In the genomic region with DNA sequence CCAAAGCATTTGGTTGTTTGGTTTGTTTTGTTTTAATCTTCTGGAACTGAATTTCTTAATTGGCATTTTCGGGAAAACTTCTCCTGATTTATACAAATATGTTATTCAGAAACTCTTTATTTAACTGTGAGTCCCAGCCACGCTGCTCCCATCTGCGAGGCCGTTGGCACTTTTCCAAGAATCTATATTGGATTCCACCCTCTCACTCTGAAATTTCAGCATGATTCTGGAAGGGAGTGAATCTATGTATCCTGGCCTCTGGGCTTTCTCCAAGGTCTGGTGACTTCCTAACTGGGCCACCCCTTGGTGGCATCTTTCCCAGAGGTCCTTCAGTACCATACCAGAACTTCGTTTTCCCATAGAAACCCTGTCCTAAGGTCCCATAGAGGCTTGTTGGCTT, we compare ENCODE assay signal across 10 mouse cellular contexts. TPM values are rescaled to one million over a fixed set of nuclear protein-coding genes. Genes with fewer than 3 reads are reported as not detected.
DNase-seq lines count a peak whose midpoint lies in the region; ATAC-seq and TF ChIP-seq lines count a peak whose summit lies in the region.
"Had no signal": no experiment of that assay in that cellular context is flagged by ENCODE, and none has a peak within 500 bp of the region (broad histone marks: within the 10 kb centered on the region; RNA-seq: fewer than 3 reads in every experiment).

No protein-coding gene starts in this region.

- no peak for DNase-seq in embryonic facial prominence, embryonic 10.5 days (ENCODE audit: low spot score)
- peak; percentile 88 for DNase-seq in lung, embryonic 14.5 days
- DNase-seq in lung, adult 18-20 months = no peak
- peak; percentile 56 to 64 for DNase-seq in left cerebral cortex, adult 18-20 months (ENCODE audit: low spot score in 2 of 2)
- no peak for DNase-seq in thymus, postnatal 10 days (ENCODE audit: low spot score in 2 of 2)
- DNase-seq: kidney, postnatal 36 days had no signal

- no peak for ATAC-seq in embryonic facial prominence, embryonic 13.5 days (ENCODE audit: insufficient number of reproducible peaks, insufficient read depth, low FRiP score, low TSS enrichment, low read depth)
- peak; percentile 47; the same call in 1 of the 2 replicates for ATAC-seq in lung, embryonic 14.5 days (ENCODE audit: insufficient read depth)
- 0 out of 2 replicates have a peak, but pooled peaks have one; percentile 25 for ATAC-seq in stomach, embryonic 16.5 days (ENCODE audit: insufficient read depth, low FRiP score)
- no peak for ATAC-seq in midbrain, embryonic 16.5 days
- ATAC-seq: Patski had no signal

- no peaks in the 10 kb centered on the region for H3K9me3 ChIP-seq in embryonic facial prominence, embryonic 13.5 days
- no peaks in the 10 kb centered on the region for H3K9me3 ChIP-seq in embryonic facial prominence, embryonic 10.5 days
- no peaks in the 10 kb centered on the region for H3K9me3 ChIP-seq in lung, embryonic 14.5 days (ENCODE audit: low read depth, low read length)
- no peaks in the 10 kb centered on the region for H3K9me3 ChIP-seq in stomach, embryonic 16.5 days (replicated peaks; ENCODE audit: control insufficient read depth, low read length)
- no peaks in the 10 kb centered on the region for H3K9me3 ChIP-seq in midbrain, embryonic 16.5 days (replicated peaks; ENCODE audit: control insufficient read depth, low read length, poor library complexity, severe bottlenecking)

- no peaks in the 10 kb centered on the region for H3K27me3 ChIP-seq in embryonic facial prominence, embryonic 13.5 days
- no peaks in the 10 kb centered on the region for H3K27me3 ChIP-seq in embryonic facial prominence, embryonic 10.5 days (replicated peaks; ENCODE audit: low read depth, poor library complexity, severe bottlenecking)
- H3K27me3 ChIP-seq in lung, embryonic 14.5 days (ENCODE audit: insufficient read depth, low read length) = no peaks in the 10 kb centered on the region
- H3K27me3 ChIP-seq in stomach, embryonic 16.5 days (ENCODE audit: control insufficient read depth, insufficient read depth, low read length) = no peaks in the 10 kb centered on the region
- H3K27me3 ChIP-seq in midbrain, embryonic 16.5 days (ENCODE audit: control insufficient read depth, insufficient read depth, low read depth, low read length) = no peaks in the 10 kb centered on the region
- H3K27me3 ChIP-seq: Patski had no signal

- peak overlapping the region; percentile 34; the same call in 1 of the 2 replicates for H3K27ac ChIP-seq in embryonic facial prominence, embryonic 13.5 days
- no peak overlapping the region for H3K27ac ChIP-seq in embryonic facial prominence, embryonic 10.5 days (replicated peaks)
- peak overlapping the region; percentile 21; the same call in 1 of the 2 replicates for H3K27ac ChIP-seq in lung, embryonic 14.5 days (ENCODE audit: low read depth)
- H3K27ac ChIP-seq in stomach, embryonic 16.5 days (ENCODE audit: low read length) = peak overlapping the region; percentile 44; the same call in 1 of the 2 replicates
- H3K27ac ChIP-seq in midbrain, embryonic 16.5 days (ENCODE audit: low read length) = no peak overlapping the region

- H3K4me3 ChIP-seq in embryonic facial prominence, embryonic 13.5 days = no peak overlapping the region
- no peak overlapping the region for H3K4me3 ChIP-seq in embryonic facial prominence, embryonic 10.5 days
- no peak overlapping the region for H3K4me3 ChIP-seq in lung, embryonic 14.5 days (ENCODE audit: low read depth, low read length)
- no peak overlapping the region for H3K4me3 ChIP-seq in stomach, embryonic 16.5 days (replicated peaks; ENCODE audit: low read length)
- no peak overlapping the region for H3K4me3 ChIP-seq in midbrain, embryonic 16.5 days (ENCODE audit: low read depth, low read length)

- peaks cover 20% of the 10 kb centered on the region for H3K4me1 ChIP-seq in embryonic facial prominence, embryonic 13.5 days
- H3K4me1 ChIP-seq in embryonic facial prominence, embryonic 10.5 days = 0 out of 2 replicates have a peak, but pooled peaks cover 6% of the 10 kb centered on the region
- peaks cover 5% of the 10 kb centered on the region; the same call in 1 of the 2 replicates for H3K4me1 ChIP-seq in lung, embryonic 14.5 days (ENCODE audit: insufficient read depth)
- peaks cover 7% of the 10 kb centered on the region; the same call in 1 of the 2 replicates for H3K4me1 ChIP-seq in stomach, embryonic 16.5 days (ENCODE audit: control insufficient read depth, insufficient read depth, low read length)
- H3K4me1 ChIP-seq in midbrain, embryonic 16.5 days (ENCODE audit: control insufficient read depth, insufficient read depth, low read length) = no peaks in the 10 kb centered on the region

- TF ChIP-seq CTCF in lung, embryonic 14.5 days (IDR thresholded peaks at IDR 0.05; ENCODE audit: low read depth) = no peak

- WGBS in embryonic facial prominence, embryonic 13.5 days = 36% methylated on average over 5 of the region's 5 CpGs
- 90% methylated on average over 5 of the region's 5 CpGs for WGBS in embryonic facial prominence, embryonic 10.5 days
- WGBS in lung, embryonic 14.5 days = 40% methylated on average over 5 of the region's 5 CpGs
- 34% methylated on average over 5 of the region's 5 CpGs for WGBS in stomach, embryonic 16.5 days
- WGBS in midbrain, embryonic 16.5 days = 58% methylated on average over 5 of the region's 5 CpGs

- H3K4me2 ChIP-seq in embryonic facial prominence, embryonic 13.5 days = no peak overlapping the region
- 0 out of 2 replicates have a peak overlapping the region, but pooled peaks have one; percentile 6 for H3K4me2 ChIP-seq in lung, embryonic 14.5 days
- no peak overlapping the region for H3K4me2 ChIP-seq in stomach, embryonic 16.5 days (ENCODE audit: low read depth, low read length)
- H3K4me2 ChIP-seq in midbrain, embryonic 16.5 days (ENCODE audit: low read length) = no peak overlapping the region

- H3K9ac ChIP-seq in embryonic facial prominence, embryonic 13.5 days = no peak overlapping the region
- no peak overlapping the region for H3K9ac ChIP-seq in lung, embryonic 14.5 days
- H3K9ac ChIP-seq in stomach, embryonic 16.5 days (ENCODE audit: low read length) = no peak overlapping the region
- no peak overlapping the region for H3K9ac ChIP-seq in midbrain, embryonic 16.5 days (ENCODE audit: low read depth, low read length)

- H3K36me3 ChIP-seq in embryonic facial prominence, embryonic 13.5 days = no peaks in the 10 kb centered on the region
- H3K36me3 ChIP-seq in embryonic facial prominence, embryonic 10.5 days (replicated peaks) = no peaks in the 10 kb centered on the region
- H3K36me3 ChIP-seq in lung, embryonic 14.5 days (ENCODE audit: insufficient read depth) = no peaks in the 10 kb centered on the region
- H3K36me3 ChIP-seq in stomach, embryonic 16.5 days (ENCODE audit: control insufficient read depth, insufficient read depth, low read length) = no peaks in the 10 kb centered on the region
- H3K36me3 ChIP-seq in midbrain, embryonic 16.5 days (ENCODE audit: control insufficient read depth, insufficient read depth, low read length) = no peaks in the 10 kb centered on the region

RNA-seq across cellular contexts. Expression of a gene that starts 40.7 kb away (rescaled TPM):
- 44.7 and 45.8 TPM in 2 replicates for polyA plus RNA-seq in embryonic facial prominence, embryonic 13.5 days (2015; fragmentation: Nextera tagmentation; extraction: Ambion mirVana)
- 52.9 and 55.0 TPM in 2 replicates for polyA plus RNA-seq in embryonic facial prominence, embryonic 10.5 days (2016; fragmentation: Nextera tagmentation; extraction: Ambion mirVana)
- polyA plus RNA-seq in lung, embryonic 14.5 days (2014; fragmentation: Nextera tagmentation; extraction: Ambion mirVana) = 47.3 and 48.8 TPM in 2 replicates
- 10 to 100 TPM; 29.5 to 30.7 TPM for total RNA-seq in left cerebral cortex, adult 18-20 months (2021)
- polyA plus RNA-seq in stomach, embryonic 16.5 days (2015; fragmentation: Nextera tagmentation; extraction: Ambion mirVana) = 46.6 and 46.9 TPM in 2 replicates
- 54.9 and 56.0 TPM in 2 replicates for polyA plus RNA-seq in midbrain, embryonic 16.5 days (2015; fragmentation: Nextera tagmentation; extraction: Ambion mirVana)

RNA-seq across cellular contexts. Expression of a gene that starts 40.7 kb away (rescaled TPM):
- polyA plus RNA-seq in embryonic facial prominence, embryonic 13.5 days (2015; fragmentation: Nextera tagmentation; extraction: Ambion mirVana) = 60.1 and 62.5 TPM in 2 replicates
- 82.8 and 88.2 TPM in 2 replicates for polyA plus RNA-seq in embryonic facial prominence, embryonic 10.5 days (2016; fragmentation: Nextera tagmentation; extraction: Ambion mirVana)
- polyA plus RNA-seq in lung, embryonic 14.5 days (2014; fragmentation: Nextera tagmentation; extraction: Ambion mirVana) = 60.9 and 63.0 TPM in 2 replicates
- total RNA-seq in left cerebral cortex, adult 18-20 months (2021) = 10 to 100 TPM; 28.3 to 29.5 TPM
- 56.1 and 56.4 TPM in 2 replicates for polyA plus RNA-seq in stomach, embryonic 16.5 days (2015; fragmentation: Nextera tagmentation; extraction: Ambion mirVana)
- polyA plus RNA-seq in midbrain, embryonic 16.5 days (2015; fragmentation: Nextera tagmentation; extraction: Ambion mirVana) = 39.6 and 44.4 TPM in 2 replicates

Comparison
In these comparisons a context has a peak if more than half of its experiments do, and no peak if none do; other contexts are left out.
1. H3K27ac ChIP-seq: peak in embryonic facial prominence, embryonic 13.5 days (single experiment), lung, embryonic 14.5 days (single experiment) and stomach, embryonic 16.5 days (single experiment); none in embryonic facial prominence, embryonic 10.5 days (single experiment) and midbrain, embryonic 16.5 days (single experiment).
2. DNase-seq: peak in lung, embryonic 14.5 days (single experiment) and left cerebral cortex, adult 18-20 months (2 of 2); none in embryonic facial prominence, embryonic 10.5 days (single experiment), lung, adult 18-20 months (0 of 2) and thymus, postnatal 10 days (0 of 2).
3. ATAC-seq: peak in lung, embryonic 14.5 days (single experiment) and stomach, embryonic 16.5 days (single experiment); none in embryonic facial prominence, embryonic 13.5 days (single experiment) and midbrain, embryonic 16.5 days (single experiment).